Mouse (Mus musculus) megakaryocyte, embryonic 14.5 days (primary cell): Measurements from ENCODE around the gene Optc.

ENCODE experiments used
- FLI1 ChIP-seq: IDR thresholded peaks from 2 replicates; pipeline ENCODE4 v1.6.1; 2012; ENCODE audit warnings: low read length, inconsistent platforms, mixed read lengths
- GATA1 ChIP-seq: IDR thresholded peaks from 3 replicates; pipeline ENCODE4 v1.6.1; 2012; ENCODE audit warnings: mixed read lengths, low read length, inconsistent platforms, borderline replicate concordance

DNA sequence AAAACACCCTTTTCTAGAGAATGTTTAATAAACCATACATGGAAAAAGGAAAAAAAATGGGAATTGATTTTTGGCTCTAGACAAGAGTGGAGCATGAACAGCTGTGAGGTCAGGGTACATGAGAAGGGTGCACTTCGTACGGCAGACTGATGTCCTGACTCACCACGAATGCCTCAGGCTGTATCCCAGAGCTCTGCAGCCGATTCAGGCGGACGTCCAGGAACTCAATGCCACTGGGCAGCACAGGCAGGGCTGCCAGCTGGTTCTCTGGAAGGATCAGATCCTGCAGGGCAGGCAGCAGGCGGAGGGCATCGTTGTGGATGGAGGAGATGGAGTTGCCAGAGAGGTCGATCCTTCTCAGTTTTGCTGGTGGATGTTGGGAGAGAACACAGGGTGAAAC, 7.0 kb downstream of the Optc start:
- no peak for TF ChIP-seq GATA1
- TF ChIP-seq FLI1 = no peak
